Mouse (Mus musculus) urinary bladder, postnatal 14 days (tissue): ENCODE measurements around the gene Brinp2.

Source experiments
- DNase-seq: peaks from one replicate; pipeline ENCODE4 v3.0.0; 2021; ENCODE audit warnings: low spot score

Brinp2 gene

GRCm38 (mm10) chr1:158295270-158295669, 60.9 kb downstream of the Brinp2 start:
- no peak for DNase-seq

DNA sequence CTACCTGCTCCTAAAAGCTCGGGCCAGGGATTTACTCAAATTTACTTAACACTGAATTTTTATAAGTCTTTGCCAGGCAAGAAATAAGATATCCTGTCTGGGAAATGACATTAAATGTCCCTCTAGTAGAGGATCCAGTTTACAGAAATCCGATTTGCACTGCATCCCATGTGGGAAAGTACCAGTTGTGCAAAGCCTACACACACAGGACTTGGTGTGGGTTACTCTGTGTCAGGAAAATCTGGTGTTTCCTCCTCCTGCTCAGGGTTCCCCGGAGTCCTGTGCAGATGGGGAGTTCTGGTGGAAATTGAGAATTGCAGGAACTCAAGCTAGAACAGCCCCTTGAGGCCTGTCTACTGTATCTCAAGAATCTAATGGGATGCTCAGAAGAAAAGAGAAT, 70.9 kb downstream of the Brinp2 start:
- no peak for DNase-seq

DNA sequence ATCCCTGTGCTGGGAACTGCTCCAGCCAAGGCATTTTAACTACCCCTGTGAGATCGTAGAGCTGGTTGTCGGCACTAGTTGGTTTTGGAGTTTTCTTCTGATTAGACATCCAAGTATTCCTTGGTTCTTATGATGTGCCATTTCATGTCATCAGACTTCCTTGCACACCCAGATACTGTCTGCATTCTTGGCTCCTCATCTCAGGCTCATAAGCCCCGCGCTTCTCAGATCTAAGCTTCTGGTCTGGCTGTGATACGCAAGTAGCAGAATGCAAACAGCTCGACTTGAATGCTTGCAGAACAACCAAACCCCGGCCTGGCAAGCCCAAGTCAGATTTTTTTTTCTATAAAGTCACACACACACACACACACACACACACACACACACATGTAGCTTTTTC, 72.3 kb downstream of the Brinp2 start:
- DNase-seq = no peak

GRCm38 (mm10) chr1:158272058-158272457, 84.1 kb downstream of the Brinp2 start:
- no peak for DNase-seq

DNA sequence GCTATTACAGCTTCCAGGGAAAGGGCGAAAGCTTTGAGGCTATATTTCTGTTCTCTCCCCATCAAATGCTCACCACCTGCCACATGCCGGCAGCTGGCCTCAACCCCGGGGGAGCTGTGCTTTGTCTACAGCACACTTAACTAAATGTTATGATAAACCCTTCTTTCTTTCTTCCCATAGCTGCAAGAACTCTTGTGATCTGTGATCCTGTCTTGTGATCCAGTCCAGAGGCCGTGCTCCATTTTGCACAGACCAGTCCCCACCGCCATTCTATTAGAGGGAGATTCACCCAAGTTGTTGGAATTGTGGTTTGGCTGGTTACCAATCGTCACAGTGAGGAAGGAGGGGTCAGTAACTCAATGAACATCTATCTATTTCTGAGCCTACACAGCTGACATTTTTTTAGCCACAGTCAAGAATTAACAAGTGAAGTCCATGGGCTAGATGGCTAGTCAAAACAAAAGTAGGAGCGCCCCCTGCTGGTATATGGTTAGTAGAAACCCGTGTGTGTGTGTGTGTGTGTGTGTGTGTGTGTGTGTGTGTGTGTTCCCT, 89.0 kb downstream of the Brinp2 start:
- peak; percentile 14 for DNase-seq

- DNase-seq = no peak
Observed at GRCm38 (mm10) chr1:158266293-158267019, 89.7 kb downstream of the Brinp2 start.

DNA sequence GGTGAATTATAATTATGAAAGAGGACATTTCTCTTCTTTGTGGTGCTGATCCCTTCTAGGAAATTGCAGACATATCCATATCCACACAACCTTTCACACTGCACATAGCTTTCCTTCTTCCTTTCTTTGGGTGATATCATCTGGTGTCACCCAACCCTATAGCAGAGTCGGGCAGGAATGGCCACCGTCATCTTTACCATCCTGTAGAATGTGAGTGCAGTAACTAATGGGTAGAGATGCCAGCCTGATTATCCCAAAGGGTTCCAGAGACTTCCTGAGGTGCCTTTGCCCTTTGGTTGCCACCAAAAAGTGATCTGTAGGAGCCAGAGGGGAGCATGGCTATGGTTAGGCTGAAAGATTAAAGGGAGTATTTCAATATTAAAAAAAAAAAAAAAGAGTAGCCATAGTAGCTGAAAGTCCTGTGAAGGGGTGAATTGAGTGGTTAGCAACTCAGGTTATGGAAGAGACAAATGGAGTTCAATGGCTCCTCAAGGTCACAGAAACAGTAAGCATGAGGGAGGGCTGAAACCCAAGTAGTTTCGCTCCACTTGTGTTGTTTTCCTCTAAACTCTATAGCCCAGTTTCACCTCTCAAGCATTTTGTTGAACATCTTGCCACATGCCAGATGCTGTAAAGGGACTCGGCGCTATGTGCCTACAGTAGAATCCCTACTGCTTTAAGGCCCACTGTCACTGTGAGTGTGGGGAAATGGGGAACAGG, 96.5 kb downstream of the Brinp2 start:
- no peak for DNase-seq

DNA sequence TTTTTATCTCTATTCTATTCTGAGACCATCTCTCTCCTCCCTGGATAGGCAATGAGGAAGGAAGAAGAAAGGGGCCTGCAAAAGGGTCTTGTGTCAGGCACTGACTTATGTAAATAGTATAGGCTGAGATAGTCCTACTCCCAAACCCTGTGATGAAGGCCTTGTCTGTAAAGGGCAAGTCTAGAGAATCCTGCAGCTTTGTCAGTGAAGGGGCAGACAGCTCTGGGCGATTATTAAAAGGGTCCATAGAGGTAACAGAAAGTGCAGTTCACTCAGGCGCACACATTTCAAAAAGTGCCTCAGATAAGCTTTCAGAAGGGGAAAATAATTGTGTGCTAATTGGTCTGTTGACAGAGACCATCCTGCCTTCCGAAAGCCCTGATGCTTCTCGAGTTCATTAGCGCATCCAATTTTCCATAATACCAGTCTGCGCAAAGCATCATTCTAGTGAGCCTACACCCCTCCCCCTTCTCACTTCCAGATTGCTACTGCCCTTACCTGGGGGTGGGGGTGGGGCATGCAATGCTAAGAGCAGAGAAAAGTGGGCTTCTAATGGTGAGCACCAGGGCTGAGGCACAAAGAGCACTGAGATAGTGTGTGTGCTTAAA, 97.3 kb downstream of the Brinp2 start:
- no peak for DNase-seq

DNA sequence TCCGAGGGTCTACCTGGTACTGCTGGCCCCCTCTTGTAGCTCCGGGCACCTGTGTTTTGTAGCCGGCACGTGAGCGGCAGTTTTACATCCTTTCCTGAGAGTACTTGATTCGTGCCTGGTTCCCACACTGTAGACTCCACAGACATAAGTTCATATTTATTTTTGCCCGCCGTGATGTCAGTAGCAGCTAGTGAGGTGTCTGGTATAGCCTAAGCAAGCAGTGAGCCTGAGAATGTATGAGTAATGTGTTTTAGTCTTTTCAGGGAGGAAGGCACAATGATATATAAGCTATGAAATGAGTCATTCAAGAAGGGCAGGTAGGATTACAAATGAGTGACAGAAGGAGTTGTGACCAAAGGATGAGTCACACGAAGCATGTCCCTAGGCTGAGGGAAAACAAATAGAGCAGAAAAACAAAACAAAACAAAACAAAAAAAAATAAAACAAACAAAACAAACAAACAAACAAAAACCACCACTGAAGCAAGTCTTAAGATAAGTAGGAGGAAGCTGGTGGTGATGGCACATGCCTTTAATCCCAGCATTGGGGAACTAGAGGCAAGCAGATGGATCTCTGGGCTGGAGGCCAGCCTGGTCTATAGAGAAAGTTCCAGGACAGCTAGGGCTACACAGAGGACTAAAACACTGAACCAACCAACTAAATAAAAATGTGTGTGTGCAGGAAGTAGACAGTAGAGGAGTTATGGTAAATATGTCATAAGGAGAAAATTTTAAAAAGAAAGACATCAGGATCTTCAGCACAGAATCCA, 100.0 kb downstream of the Brinp2 start:
- DNase-seq = no peak

- no peak for DNase-seq
Observed at GRCm38 (mm10) chr1:158252682-158253222, 103.4 kb downstream of the Brinp2 start.

DNA sequence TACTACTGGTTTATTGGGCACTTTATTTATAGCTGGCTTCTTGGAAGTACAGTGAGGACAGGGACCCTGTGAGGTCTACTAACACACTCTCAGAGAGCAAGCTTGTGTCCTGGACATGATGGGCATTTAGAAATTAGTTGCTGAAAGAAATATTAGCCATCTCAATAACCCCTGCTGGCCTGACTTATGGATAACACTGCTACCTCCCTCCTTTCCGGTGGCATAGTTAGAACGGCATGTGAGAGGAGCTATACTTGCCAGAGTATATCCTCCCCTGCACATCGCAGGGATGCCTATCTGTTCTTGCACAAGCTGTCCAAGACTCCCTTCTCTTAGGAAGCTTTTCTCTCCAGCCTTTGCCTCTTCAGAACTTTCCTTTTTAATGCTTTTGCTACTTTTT, 107.9 kb downstream of the Brinp2 start:
- no peak for DNase-seq

- no peak for DNase-seq
Observed at GRCm38 (mm10) chr1:158246476-158247153, 109.5 kb downstream of the Brinp2 start.

DNA sequence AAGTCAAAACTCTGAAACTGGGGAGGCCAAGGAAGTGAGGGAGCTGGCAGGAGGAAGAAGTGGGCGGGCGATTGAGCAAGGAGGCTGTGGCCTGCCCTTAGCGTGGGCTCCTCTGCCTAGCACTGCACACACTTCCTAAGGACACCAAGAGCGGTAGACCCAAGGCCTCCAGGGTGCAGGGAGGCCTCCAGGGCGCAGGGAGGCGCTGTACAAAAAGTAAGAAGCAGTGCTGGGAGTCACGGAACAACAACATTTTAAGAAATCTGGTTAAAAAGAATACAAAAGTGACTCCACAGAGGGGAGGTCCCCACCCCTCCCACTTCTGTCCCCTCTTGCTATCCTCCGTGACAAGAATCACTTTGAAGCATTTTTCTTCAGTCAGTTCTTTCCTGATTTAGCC, 110.6 kb downstream of the Brinp2 start:
- DNase-seq = no peak

- DNase-seq = no peak
Observed at GRCm38 (mm10) chr1:158244016-158244415, 112.1 kb downstream of the Brinp2 start.

GRCm38 (mm10) chr1:158241848-158242556, 114.1 kb downstream of the Brinp2 start:
- DNase-seq = no peak

- no peak for DNase-seq
Observed at GRCm38 (mm10) chr1:158239841-158240240, 116.3 kb downstream of the Brinp2 start.

GRCm38 (mm10) chr1:158238722-158239121, 117.4 kb downstream of the Brinp2 start:
- DNase-seq = no peak

- DNase-seq = no peak
Observed at GRCm38 (mm10) chr1:158228687-158229224, 127.4 kb downstream of the Brinp2 start.

GRCm38 (mm10) chr1:158227239-158227638, 128.9 kb downstream of the Brinp2 start:
- no peak for DNase-seq

GRCm38 (mm10) chr1:158226689-158227088, 129.4 kb downstream of the Brinp2 start:
- DNase-seq = no peak
